Mouse (Mus musculus) cortical plate, adult 2 months (tissue): ENCODE data around the gene Fastkd2. TPM values are rescaled to one million over a fixed set of nuclear protein-coding genes. Genes with fewer than 3 reads are reported as not detected.

Experiments used
- H3K27ac ChIP-seq: fragments of 200-500 bp; 2 replicates; pipeline ENCODE4 v1.5.1; 2012; ENCODE audit warnings: low read length, control low read depth, inconsistent platforms; ENCODE audit not compliant: insufficient read depth
- H3K4me1 ChIP-seq: fragments of 200-500 bp; 2 replicates; pipeline ENCODE4 v1.6.1; 2011; ENCODE audit warnings: low read length; ENCODE audit not compliant: control insufficient read depth, insufficient read depth
- H3K4me3 ChIP-seq: fragments of 200-500 bp; 2 replicates; pipeline ENCODE4 v1.5.1; 2011; ENCODE audit warnings: mild to moderate bottlenecking, low read length, control low read depth; ENCODE audit not compliant: insufficient read depth
- CTCF ChIP-seq: fragments of 200-500 bp; IDR thresholded peaks from 2 replicates; pipeline ENCODE4 v1.5.1; 2011; ENCODE audit warnings: mild to moderate bottlenecking, control low read depth, low read length; ENCODE audit not compliant: insufficient read depth; ENCODE audit errors: extremely low read depth
- POLR2A ChIP-seq: fragments of 200-500 bp; IDR thresholded peaks from 2 replicates; pipeline ENCODE4 v1.6.1; 2011; ENCODE audit warnings: mild to moderate bottlenecking, low read length, control low read depth; ENCODE audit not compliant: insufficient read depth; ENCODE audit errors: extremely low read depth
- polyA plus RNA-seq: library from polyadenylated mRNA; depleted of rRNA; stranded (reverse); fragments of >200 nt; gene quantifications from 2 replicates; pipeline ENCODE4 v1.2.3, GENCODE M21; 2012; rRNA removed

Gene Fastkd2
- 27.5 and 28.1 TPM in 2 replicates for polyA plus RNA-seq

- Histone ChIP-seq H3K27ac (no peak within 1 kb of the TSS), H3K4me1 (peaks cover 1% of the 10 kb centered on the region; the same call in 1 of the 2 replicates), H3K4me3 (peak within 1 kb of the TSS; percentile 58)
- TF ChIP-seq POLR2A (peak; percentile 63), CTCF (no peak)
These were observed at the start of gene Fastkd2, which contains the start of gene Mdh1b for GRCm38 (mm10) chr1:63730240-63730771. Gene Fastkd2, plus strand, starts transcription at chr1:63730614. Gene Mdh1b, minus strand, starts transcription at chr1:63730318.

GRCm38 (mm10) chr1:63686827-63687226, 43.6 kb upstream of the Fastkd2 start, which contains the start of gene Dytn:
Gene Dytn, minus strand, starts transcription at chr1:63686927.
- H3K27ac ChIP-seq = no peak within 1 kb of the TSS
- H3K4me3 ChIP-seq = no peak within 1 kb of the TSS
- no peaks in the 10 kb centered on the region for H3K4me1 ChIP-seq
- TF ChIP-seq POLR2A (no peak), CTCF (no peak)

- Histone ChIP-seq H3K4me3 (no peak overlapping the region), H3K4me1 (no peaks in the 10 kb centered on the region), H3K27ac (no peak overlapping the region)
- TF ChIP-seq CTCF (no peak), POLR2A (no peak)
These were observed 33.6 kb upstream of the Fastkd2 start for GRCm38 (mm10) chr1:63696861-63697260.

GRCm38 (mm10) chr1:63705733-63706132, 24.7 kb upstream of the Fastkd2 start:
- TF ChIP-seq POLR2A (no peak), CTCF (no peak)
- no peaks in the 10 kb centered on the region; the same call in 1 of the 2 replicates for H3K4me1 ChIP-seq
- H3K27ac ChIP-seq = no peak overlapping the region
- H3K4me3 ChIP-seq = no peak overlapping the region

- no peak for TF ChIP-seq CTCF
- TF ChIP-seq POLR2A = no peak
- no peak overlapping the region for H3K27ac ChIP-seq
These were observed 21.5 kb upstream of the Fastkd2 start for GRCm38 (mm10) chr1:63708876-63709275.

GRCm38 (mm10) chr1:63720161-63720560, 10.3 kb upstream of the Fastkd2 start:
- Histone ChIP-seq H3K27ac (no peak overlapping the region), H3K4me3 (no peak overlapping the region), H3K4me1 (peaks cover 2% of the 10 kb centered on the region; the same call in 1 of the 2 replicates)
- TF ChIP-seq CTCF = no peak
- no peak for TF ChIP-seq POLR2A

More at GRCm38 (mm10) chr1:63708876-63709275, 21.5 kb upstream of the Fastkd2 start:
- Histone ChIP-seq H3K4me3 (no peak overlapping the region), H3K4me1 (no peaks in the 10 kb centered on the region; the same call in 1 of the 2 replicates)

- Histone ChIP-seq H3K27ac (no peak overlapping the region), H3K4me3 (peak overlapping the region; percentile 58), H3K4me1 (peaks cover 1% of the 10 kb centered on the region; the same call in 1 of the 2 replicates)
- TF ChIP-seq CTCF (no peak), POLR2A (no peak)
These were observed 618 bp upstream of the Fastkd2 start for GRCm38 (mm10) chr1:63729796-63730195.

- no peak overlapping the region for H3K27ac ChIP-seq
- no peaks in the 10 kb centered on the region for H3K4me1 ChIP-seq
- H3K4me3 ChIP-seq = no peak overlapping the region
- no peak for TF ChIP-seq CTCF
- TF ChIP-seq POLR2A = no peak
These were observed 25.6 kb downstream of the Fastkd2 start for GRCm38 (mm10) chr1:63756005-63756404.

GRCm38 (mm10) chr1:63763212-63763694, 32.8 kb downstream of the Fastkd2 start:
- Histone ChIP-seq H3K27ac (no peak overlapping the region), H3K4me3 (no peak overlapping the region), H3K4me1 (peaks cover 5% of the 10 kb centered on the region; the same call in 1 of the 2 replicates)
- TF ChIP-seq POLR2A (no peak), CTCF (peak; percentile 70)

- Histone ChIP-seq H3K27ac (no peak overlapping the region), H3K4me1 (peaks cover 7% of the 10 kb centered on the region; the same call in 1 of the 2 replicates), H3K4me3 (no peak overlapping the region)
- TF ChIP-seq CTCF = no peak
- TF ChIP-seq POLR2A = no peak
These were observed 33.5 kb downstream of the Fastkd2 start for GRCm38 (mm10) chr1:63763881-63764386.
